Mouse (Mus musculus) megakaryocyte, embryonic 14.5 days (primary cell): ENCODE results near the gene Tha1. TPM values are rescaled to one million over a fixed set of nuclear protein-coding genes. Genes with fewer than 3 reads are reported as not detected.

Source experiments
- H3K27me3 ChIP-seq: replicated peaks from 2 replicates; pipeline ENCODE3; 2012; ENCODE audit warnings: inconsistent platforms
- H3K36me3 ChIP-seq: replicated peaks from 2 replicates; pipeline ENCODE3; 2012; ENCODE audit warnings: low read length, inconsistent platforms, mixed read lengths
- H3K4me1 ChIP-seq: 2 replicates; pipeline ENCODE4 v1.6.1; 2012; ENCODE audit warnings: inconsistent platforms
- H3K4me3 ChIP-seq: replicated peaks from 2 replicates; pipeline ENCODE3; 2012; ENCODE audit warnings: moderate library complexity, mild to moderate bottlenecking, inconsistent platforms
- H3K9me3 ChIP-seq: 2 replicates; pipeline ENCODE4 v1.6.1; 2012; ENCODE audit warnings: inconsistent platforms
- FLI1 ChIP-seq: IDR thresholded peaks from 2 replicates; pipeline ENCODE4 v1.6.1; 2012; ENCODE audit warnings: low read length, inconsistent platforms, mixed read lengths
- GATA1 ChIP-seq: IDR thresholded peaks from 3 replicates; pipeline ENCODE4 v1.6.1; 2012; ENCODE audit warnings: mixed read lengths, low read length, inconsistent platforms, borderline replicate concordance
- polyA plus RNA-seq: library from polyadenylated mRNA; stranded (reverse); fragments of >175 nt; gene quantifications from 2 replicates; pipeline ENCODE4 v1.2.3, GENCODE M21; 2012; ENCODE audit warnings: low replicate concordance; ENCODE audit not compliant: insufficient read depth

The Tha1 gene
- polyA plus RNA-seq, 1 experiment, result 6.4 TPM

- Histone ChIP-seq H3K9me3 (no peaks in the 10 kb centered on the region), H3K4me3 (no peak overlapping the region), H3K36me3 (no peaks in the 10 kb centered on the region), H3K27me3 (peaks cover 27% of the 10 kb centered on the region), H3K4me1 (peaks cover 52% of the 10 kb centered on the region)
- TF ChIP-seq GATA1, result no peak
- no peak for TF ChIP-seq FLI1
Measured at GRCm38 (mm10) chr11:117896533-117896932, 23.3 kb upstream of the Tha1 start.

- H3K27me3 ChIP-seq, result peaks cover 42% of the 10 kb centered on the region
Measured at GRCm38 (mm10) chr11:117894676-117895075, 21.4 kb upstream of the Tha1 start.

DNA sequence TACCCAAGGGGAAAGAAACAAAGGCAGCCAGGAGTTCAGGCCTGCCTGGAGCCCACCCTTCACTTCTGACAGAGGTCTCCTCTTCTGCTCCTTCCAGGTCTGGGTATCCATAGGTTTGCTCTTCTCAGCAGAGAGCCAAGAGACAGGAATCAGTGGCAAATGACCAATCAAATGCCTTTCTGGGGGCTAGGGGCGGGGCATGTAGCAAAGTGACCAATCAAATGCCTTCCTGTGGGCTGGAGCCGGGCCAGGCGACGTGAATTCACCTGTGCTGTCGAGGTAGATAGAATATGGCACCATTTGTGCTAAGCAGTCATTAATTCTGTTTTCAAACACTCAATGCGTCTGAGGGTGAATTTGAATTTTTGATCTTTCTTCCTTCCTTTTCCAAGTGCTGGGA lies 18.9 kb upstream of the Tha1 start:
- H3K9me3 ChIP-seq, result no peaks in the 10 kb centered on the region
- H3K36me3 ChIP-seq, result no peaks in the 10 kb centered on the region
- H3K4me3 ChIP-seq, result no peak overlapping the region
- peaks cover 61% of the 10 kb centered on the region for H3K27me3 ChIP-seq
- H3K4me1 ChIP-seq, result peaks cover 66% of the 10 kb centered on the region
- TF ChIP-seq GATA1 (no peak), FLI1 (no peak)

More at GRCm38 (mm10) chr11:117894676-117895075, 21.4 kb upstream of the Tha1 start:
- TF ChIP-seq FLI1 (no peak), GATA1 (no peak)
- Histone ChIP-seq H3K4me1 (peaks cover 63% of the 10 kb centered on the region), H3K9me3 (no peaks in the 10 kb centered on the region), H3K36me3 (no peaks in the 10 kb centered on the region), H3K4me3 (peak overlapping the region; percentile 21)

- Histone ChIP-seq H3K4me3 (no peak overlapping the region), H3K36me3 (no peaks in the 10 kb centered on the region), H3K9me3 (no peaks in the 10 kb centered on the region), H3K4me1 (peaks cover 64% of the 10 kb centered on the region), H3K27me3 (peaks cover 62% of the 10 kb centered on the region)
- TF ChIP-seq FLI1, result no peak
- no peak for TF ChIP-seq GATA1
Measured at GRCm38 (mm10) chr11:117891581-117892175, 18.4 kb upstream of the Tha1 start.

DNA sequence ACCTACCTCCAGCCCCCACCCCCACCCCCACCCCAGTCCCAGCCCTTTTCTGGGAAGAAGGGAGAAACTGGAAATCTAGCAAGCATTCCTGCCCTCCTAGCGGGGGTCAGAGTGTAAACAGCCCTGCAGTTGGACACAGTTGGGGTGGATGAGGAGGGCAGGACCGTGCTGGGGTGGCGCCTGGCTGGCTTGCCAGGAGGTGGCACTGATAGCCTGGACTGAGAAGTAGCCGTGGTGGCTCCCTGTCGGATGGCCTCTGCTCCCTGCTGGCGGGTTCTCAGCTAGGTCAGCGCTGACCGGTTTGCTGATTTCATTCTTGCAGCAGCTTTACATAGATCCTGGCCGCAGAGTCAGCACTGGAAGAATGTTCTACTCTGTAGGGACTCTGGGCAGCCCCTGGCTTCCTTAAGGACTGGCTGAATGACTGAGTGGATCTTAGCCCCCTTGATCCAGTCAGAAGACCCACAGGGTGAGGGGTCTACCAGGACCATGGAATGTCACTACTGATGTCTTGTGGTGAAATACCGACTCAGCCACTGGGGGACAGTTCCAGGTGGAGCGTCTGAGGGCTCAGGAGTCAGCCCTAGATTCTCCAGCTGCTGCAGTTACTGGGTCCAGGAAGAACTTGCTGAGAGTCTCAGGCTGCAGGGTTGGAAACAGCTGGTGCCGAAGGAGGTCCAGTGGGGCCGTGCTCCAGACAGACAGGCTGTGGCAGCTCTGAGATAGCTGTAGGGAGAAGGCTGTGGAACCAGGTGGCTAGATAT lies 17.4 kb upstream of the Tha1 start:
- TF ChIP-seq FLI1, result no peak
- Histone ChIP-seq H3K4me1 (peaks cover 61% of the 10 kb centered on the region), H3K9me3 (no peaks in the 10 kb centered on the region), H3K36me3 (no peaks in the 10 kb centered on the region), H3K27me3 (peaks cover 63% of the 10 kb centered on the region), H3K4me3 (peak overlapping the region; percentile 31)

GRCm38 (mm10) chr11:117889887-117890340 lies 16.6 kb upstream of the Tha1 start:
- Histone ChIP-seq H3K36me3 (no peaks in the 10 kb centered on the region), H3K27me3 (peaks cover 61% of the 10 kb centered on the region), H3K4me3 (no peak overlapping the region), H3K4me1 (peaks cover 55% of the 10 kb centered on the region), H3K9me3 (no peaks in the 10 kb centered on the region)
- TF ChIP-seq GATA1 (no peak), FLI1 (no peak)

GRCm38 (mm10) chr11:117888853-117889822 lies 15.9 kb upstream of the Tha1 start:
- H3K4me3 ChIP-seq, result no peak overlapping the region
- peaks cover 48% of the 10 kb centered on the region for H3K4me1 ChIP-seq
- no peaks in the 10 kb centered on the region for H3K9me3 ChIP-seq
- H3K36me3 ChIP-seq, result no peaks in the 10 kb centered on the region
- peaks cover 68% of the 10 kb centered on the region for H3K27me3 ChIP-seq
- TF ChIP-seq FLI1 (no peak), GATA1 (no peak)

- Histone ChIP-seq H3K36me3 (no peaks in the 10 kb centered on the region), H3K9me3 (no peaks in the 10 kb centered on the region), H3K27me3 (peaks cover 72% of the 10 kb centered on the region), H3K4me3 (no peak overlapping the region), H3K4me1 (peaks cover 43% of the 10 kb centered on the region)
- TF ChIP-seq FLI1, result no peak
- TF ChIP-seq GATA1, result no peak
Measured at GRCm38 (mm10) chr11:117888168-117888852, 15.0 kb upstream of the Tha1 start.

GRCm38 (mm10) chr11:117886000-117886399 lies 12.7 kb upstream of the Tha1 start:
- Histone ChIP-seq H3K4me1 (peaks cover 48% of the 10 kb centered on the region), H3K4me3 (no peak overlapping the region), H3K27me3 (peaks cover 73% of the 10 kb centered on the region), H3K36me3 (no peaks in the 10 kb centered on the region), H3K9me3 (no peaks in the 10 kb centered on the region)
- TF ChIP-seq FLI1, result no peak
- TF ChIP-seq GATA1, result no peak
